Mouse (Mus musculus) embryonic stem cell, embryonic (primary cell): ENCODE data around the gene C330007P06Rik.

Source experiments
- CTCF ChIA-PET, 4 experiments: fragments of 300-600 bp in 2 of 4; fragments of 350-600 bp in 2 of 4; sonication (Branson Sonifier 250); formaldehyde crosslinking; loops; one replicate each; lab custom pipeline; 2022; ENCODE audit warnings: inconsistent platforms in 2 of 4; lab: Charles Lee
- POLR2A ChIA-PET, 4 experiments: fragments of 300-600 bp in 2 of 4; fragments of 350-600 bp in 2 of 4; sonication (Branson Sonifier 250); formaldehyde crosslinking; loops; one replicate each; lab custom pipeline; 2022; ENCODE audit warnings: antibody characterized with exemption in 4 of 4, inconsistent platforms in 1 of 4; lab: Charles Lee

The C330007P06Rik gene

GRCm38 (mm10) chrX:36852631-36853030, 21.3 kb downstream of the C330007P06Rik start:
- ChIA-PET POLR2A (interaction anchor here in 2 of 4 experiments (1.2 to 1.7 kb wide), 3 partner anchors 15 to 100 kb away, joined by 3 to 7 read pairs (median 3); partner anchors contain the start of gene Slc25a5 (in 1 of the 2)), CTCF (no interaction called here)

- POLR2A ChIA-PET: interaction anchor here in 1 of 4 experiments (1.3 kb wide), 1 partner anchor 13 kb away, joined by 4 read pairs; no protein-coding TSS in a partner anchor
- CTCF ChIA-PET: no interaction called here
Observed at GRCm38 (mm10) chrX:36847152-36847551, 26.8 kb downstream of the C330007P06Rik start.

- ChIA-PET POLR2A (no interaction called here), CTCF (no interaction called here)
Observed at GRCm38 (mm10) chrX:36843346-36843990, 30.4 kb downstream of the C330007P06Rik start.

- ChIA-PET POLR2A (interaction anchor here in 1 of 4 experiments (0.8 to 2.4 kb wide), 2 partner anchors 18 to 37 kb away, joined by 3 to 5 read pairs; no protein-coding TSS in a partner anchor), CTCF (interaction anchor here in 1 of 4 experiments (0.6 kb wide), 1 partner anchor 38 kb away, joined by 3 read pairs; no protein-coding TSS in a partner anchor)
Observed at GRCm38 (mm10) chrX:36841698-36842097, 32.2 kb downstream of the C330007P06Rik start.

GRCm38 (mm10) chrX:36839391-36839790, 34.5 kb downstream of the C330007P06Rik start:
- POLR2A ChIA-PET: no interaction called here
- CTCF ChIA-PET: no interaction called here

GRCm38 (mm10) chrX:36837069-36837676, 36.7 kb downstream of the C330007P06Rik start:
- ChIA-PET CTCF (interaction anchor here in 1 of 4 experiments (0.5 kb wide), 1 partner anchor 336 kb away, joined by 8 read pairs; no protein-coding TSS in a partner anchor), POLR2A (interaction anchor here in 2 of 4 experiments (0.7 to 1.6 kb wide), 4 partner anchors 16 to 42 kb away, joined by 3 to 7 read pairs (median 3); partner anchors contain the start of gene Slc25a5 (in 1 of the 2))

- POLR2A ChIA-PET: interaction anchor here in 3 of 4 experiments (0.6 to 1.4 kb wide), 6 partner anchors 12 to 263 kb away, joined by 3 to 9 read pairs (median 4); partner anchors contain the start of gene Pgrmc1 (in 2 of the 3)
- CTCF ChIA-PET: interaction anchor here (0.5 to 1.3 kb wide), 6 partner anchors 11 to 189 kb away, joined by 3 to 5 read pairs (median 4); partner anchors contain the start of gene Akap17b (in 1 of the 4)
Observed at GRCm38 (mm10) chrX:36833397-36834084, 40.4 kb downstream of the C330007P06Rik start.

GRCm38 (mm10) chrX:36831632-36832031, 42.3 kb downstream of the C330007P06Rik start:
- POLR2A ChIA-PET: interaction anchor here in 1 of 4 experiments (0.8 kb wide), 1 partner anchor 72 kb away, joined by 3 read pairs; no protein-coding TSS in a partner anchor
- CTCF ChIA-PET: no interaction called here

GRCm38 (mm10) chrX:36830271-36830670, 43.6 kb downstream of the C330007P06Rik start:
- ChIA-PET CTCF (interaction anchor here (0.5 to 1.5 kb wide), 20 partner anchors 10 to 629 kb away, joined by 3 to 13 read pairs (median 4); no protein-coding TSS in a partner anchor), POLR2A (interaction anchor here in 3 of 4 experiments (0.7 to 1.9 kb wide), 13 partner anchors 13 to 185 kb away, joined by 3 to 9 read pairs (median 4); partner anchors contain the start of genes Slc25a5 (in 2 of the 3) and Akap17b (in 1 of the 3))

GRCm38 (mm10) chrX:36826873-36827272, 47.0 kb downstream of the C330007P06Rik start:
- ChIA-PET POLR2A (interaction anchor here in 1 of 4 experiments (1.0 kb wide), 1 partner anchor 9 kb away, joined by 3 read pairs; no protein-coding TSS in a partner anchor), CTCF (no interaction called here)

GRCm38 (mm10) chrX:36825032-36825431, 48.9 kb downstream of the C330007P06Rik start:
- CTCF ChIA-PET: no interaction called here

GRCm38 (mm10) chrX:36823932-36824711, 49.8 kb downstream of the C330007P06Rik start:
- CTCF ChIA-PET: no interaction called here
- POLR2A ChIA-PET: interaction anchor here in 2 of 4 experiments (0.9 to 1.5 kb wide), 2 partner anchors 9 to 29 kb away, joined by 4 to 6 read pairs; partner anchors contain the start of gene Slc25a5 (in 1 of the 2)

More at GRCm38 (mm10) chrX:36825032-36825431, 48.9 kb downstream of the C330007P06Rik start:
- POLR2A ChIA-PET: interaction anchor here in 2 of 4 experiments (0.6 to 1.4 kb wide), 4 partner anchors 29 to 109 kb away, joined by 3 to 5 read pairs (median 4); partner anchors contain the start of gene Slc25a5 (in 1 of the 2)

- CTCF ChIA-PET: interaction anchor here in 3 of 4 experiments (0.5 to 1.8 kb wide), 7 partner anchors 10 to 384 kb away, joined by 3 to 5 read pairs (median 4); no protein-coding TSS in a partner anchor
- POLR2A ChIA-PET: interaction anchor here in 1 of 4 experiments (0.6 kb wide), 1 partner anchor 64 kb away, joined by 3 read pairs; no protein-coding TSS in a partner anchor
Observed at GRCm38 (mm10) chrX:36820201-36820600, 53.7 kb downstream of the C330007P06Rik start.

- POLR2A ChIA-PET: interaction anchor here in 3 of 4 experiments (0.6 to 5.6 kb wide), 6 partner anchors 11 to 83 kb away, joined by 3 to 52 read pairs (median 4); partner anchors contain the start of gene Slc25a5 (in 2 of the 3)
- CTCF ChIA-PET: interaction anchor here in 1 of 4 experiments (1.8 kb wide), 1 partner anchor 59 kb away, joined by 5 read pairs; no protein-coding TSS in a partner anchor
Observed at GRCm38 (mm10) chrX:36819575-36819974, 54.3 kb downstream of the C330007P06Rik start.

- ChIA-PET CTCF (interaction anchor here in 2 of 4 experiments (0.7 to 2.2 kb wide), 6 partner anchors 13 to 293 kb away, joined by 4 to 10 read pairs (median 8); partner anchors contain the start of gene Upf3b (in 1 of the 2)), POLR2A (interaction anchor here (0.5 to 5.8 kb wide), 34 partner anchors 9 to 546 kb away, joined by 3 to 52 read pairs (median 5); partner anchors contain the start of genes Slc25a5 (in 4 of the 4), Rpl39 (in 3 of the 4), Akap17b (in 1 of the 4) and Nkrf (in 1 of the 4))
Observed at GRCm38 (mm10) chrX:36816953-36817441, 56.9 kb downstream of the C330007P06Rik start.

GRCm38 (mm10) chrX:36816368-36816899, 57.5 kb downstream of the C330007P06Rik start:
- ChIA-PET CTCF (interaction anchor here in 1 of 4 experiments (1.0 to 2.2 kb wide), 4 partner anchors 14 to 56 kb away, joined by 4 to 9 read pairs (median 6); no protein-coding TSS in a partner anchor), POLR2A (interaction anchor here (0.6 to 5.8 kb wide), 31 partner anchors 8 to 294 kb away, joined by 3 to 52 read pairs (median 5); partner anchors contain the start of genes Slc25a5 (in 4 of the 4), Rpl39 (in 3 of the 4), Pgrmc1 (in 2 of the 4) and Akap17b (in 1 of the 4))
